Mouse (Mus musculus) layer of hippocampus, adult 6 months (tissue): ENCODE measurements around the gene Vmn2r11. TPM values are rescaled to one million over a fixed set of nuclear protein-coding genes. Genes with fewer than 3 reads are reported as not detected.

Experiments
- long read RNA-seq, 2 experiments: library from polyadenylated mRNA; unstranded; transcript quantifications; one replicate each; pipeline ENCODE4 v2.0.0; 2019 to 2020
- polyA plus RNA-seq: library from polyadenylated mRNA; unstranded; fragments of <200 nt; fragmentation: Nextera tagmentation; gene quantifications from 2 replicates; pipeline ENCODE4 v1.2.3, GENCODE M21; 2021

The Vmn2r11 gene
- polyA plus RNA-seq: not detected in 2 replicates
- long read RNA-seq, experiment 1: 0 reads
- long read RNA-seq, experiment 2: 0 reads

DNA sequence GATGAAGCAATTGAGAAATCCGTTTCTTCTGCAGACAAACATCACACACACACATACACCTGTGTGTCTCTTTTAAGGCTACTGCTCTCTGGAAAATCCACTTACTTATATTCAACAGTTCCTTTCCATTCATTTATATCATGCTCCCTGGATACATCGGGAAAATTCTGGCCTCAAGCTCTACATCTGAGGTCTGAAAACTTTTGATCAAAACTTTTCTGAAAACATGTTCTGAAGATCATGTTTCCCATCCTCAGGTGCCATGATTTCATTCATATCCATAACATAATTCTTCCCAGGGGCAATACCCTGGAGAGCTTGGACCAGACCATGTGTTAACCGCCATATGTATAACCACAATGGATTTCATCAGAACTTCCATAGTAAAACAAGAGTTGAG lies at the start of gene Vmn2r11:
Gene Vmn2r11 (minus strand): TSS at position 101 of the 400 bp plus-strand sequence.

DNA sequence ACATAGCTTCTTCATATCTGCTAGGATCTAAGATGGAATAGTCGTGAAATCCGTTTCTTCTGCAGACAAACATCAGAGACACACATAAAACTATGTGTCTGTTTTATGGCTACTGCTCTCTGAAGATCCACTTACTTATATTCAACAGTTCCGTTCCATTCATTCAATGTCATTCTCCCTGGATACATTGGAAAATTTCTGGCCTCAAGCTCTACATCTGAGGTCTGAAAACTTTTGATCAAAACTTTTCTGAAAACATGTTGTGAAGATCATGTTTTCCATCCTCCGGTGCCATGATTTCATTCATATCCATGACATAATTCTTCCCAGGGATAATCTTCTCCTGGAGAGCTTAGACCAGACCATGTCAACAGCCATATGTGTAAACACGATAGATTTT lies 38.5 kb upstream of the Vmn2r11 start, which contains the start of gene Vmn2r12:
Gene Vmn2r12 (minus strand): TSS at position 101 of the 400 bp plus-strand sequence.

DNA sequence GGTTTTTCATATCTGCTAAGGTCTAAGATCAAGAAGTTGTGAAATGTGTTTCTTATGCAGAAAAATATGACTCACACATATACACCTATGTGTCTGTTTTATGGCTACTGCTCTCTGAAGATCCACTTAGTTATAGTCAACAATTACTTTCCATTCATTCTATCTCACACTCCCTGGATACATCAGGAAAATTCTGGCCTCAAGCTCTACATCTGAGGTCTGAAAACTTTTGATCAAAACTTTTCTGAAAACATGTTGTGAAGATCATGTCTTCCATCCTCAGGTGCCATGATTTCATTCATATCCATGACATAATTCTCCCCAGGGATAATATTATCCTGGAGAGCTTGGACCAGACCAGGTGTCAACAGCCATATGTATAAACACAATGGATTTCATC lies 52.9 kb downstream of the Vmn2r11 start, which contains the start of gene Vmn2r10:
Gene Vmn2r10 (minus strand): TSS at position 101 of the 400 bp plus-strand sequence.

Other genes with a start within 250 kb of the Vmn2r11 start
- not detected in 2 replicates for gene Vmn2r9, start 207.0 kb downstream of the Vmn2r11 start, polyA plus RNA-seq
- not detected in 2 replicates for gene Vmn2r10, start 53.0 kb downstream of the Vmn2r11 start, polyA plus RNA-seq
- gene Vmn2r12, start 38.4 kb upstream of the Vmn2r11 start, polyA plus RNA-seq: not detected in 2 replicates
- gene Vmn2r13, start 132.6 kb upstream of the Vmn2r11 start, polyA plus RNA-seq: not detected in 2 replicates
- gene Vmn2r14, start 165.1 kb upstream of the Vmn2r11 start, polyA plus RNA-seq: not detected in 2 replicates
- not detected in 2 replicates for gene Vmn2r15, start 238.1 kb upstream of the Vmn2r11 start, polyA plus RNA-seq